Mouse (Mus musculus) forebrain, embryonic 14.5 days (tissue): Measurements from ENCODE around the gene Zbtb48. TPM values are rescaled to one million over a fixed set of nuclear protein-coding genes. Genes with fewer than 3 reads are reported as not detected.

ENCODE experiments used
- ATAC-seq: fragments of 200-750 bp; cut with Nextera tagmentation; 2 replicates; pipeline ENCODE4 v1.8.0; 2017; ENCODE audit warnings: mild to moderate bottlenecking, moderate library complexity
- DNase-seq: peaks from one replicate; pipeline ENCODE4 v3.0.0-alpha.2; 2015; ENCODE audit warnings: low spot score
- H3K27ac ChIP-seq: fragments of 300-500 bp; sonication (generic); 2 replicates; pipeline ENCODE4 v1.5.1; 2014; ENCODE audit warnings: low read depth, mild to moderate bottlenecking, control low read depth, low read length, moderate library complexity
- H3K27me3 ChIP-seq: fragments of 300-500 bp; sonication (generic); replicated peaks from 2 replicates; pipeline ENCODE4 v1.6.1; 2014; ENCODE audit warnings: low read length, control low read depth, mixed read lengths; ENCODE audit not compliant: control insufficient read depth, insufficient read depth
- H3K36me3 ChIP-seq: fragments of 300-500 bp; sonication (generic); 2 replicates; pipeline ENCODE4 v1.6.1; 2014; ENCODE audit warnings: low read length, control low read depth; ENCODE audit not compliant: control insufficient read depth, insufficient read depth
- H3K4me1 ChIP-seq: fragments of 300-500 bp; sonication (generic); 2 replicates; pipeline ENCODE4 v1.6.1; 2014; ENCODE audit warnings: antibody characterized with exemption, low read length, control low read depth; ENCODE audit not compliant: control insufficient read depth, insufficient read depth
- H3K4me2 ChIP-seq: fragments of 300-500 bp; sonication (generic); 2 replicates; pipeline ENCODE4 v1.6.1; 2014; ENCODE audit warnings: mild to moderate bottlenecking, control low read depth, low read length
- H3K4me3 ChIP-seq: fragments of 300-500 bp; sonication (generic); 2 replicates; pipeline ENCODE4 v1.5.1; 2014; ENCODE audit warnings: low read depth, low read length, control low read depth
- H3K9ac ChIP-seq: fragments of 300-500 bp; sonication (generic); 2 replicates; pipeline ENCODE4 v1.6.1; 2014; ENCODE audit warnings: mild to moderate bottlenecking, low read length, control low read depth, moderate library complexity
- H3K9me3 ChIP-seq: fragments of 300-500 bp; sonication (generic); replicated peaks from 2 replicates; pipeline ENCODE4 v1.6.1; 2016; ENCODE audit warnings: low read length, control low read depth, mixed read lengths; ENCODE audit not compliant: control insufficient read depth
- WGBS: fragments of 180-500 bp; shearing (Covaris S2); extraction: QIAGEN DNeasy Blood & Tissue Kit; methylation state at CpG from one replicate; pipeline ENCODE4 v1.1.7; 2014; 5-methylcytosine and 5-hydroxymethylcytosine counted together
- polyA plus RNA-seq: library from polyadenylated mRNA; unstranded; fragments of >200 nt; fragmentation: Nextera tagmentation; extraction: Ambion mirVana; gene quantifications from 2 replicates; pipeline ENCODE4 v1.2.1, GENCODE M21; 2014

Zbtb48 gene
- polyA plus RNA-seq, 1 experiment from 2014 or later = 17.2 TPM

DNA sequence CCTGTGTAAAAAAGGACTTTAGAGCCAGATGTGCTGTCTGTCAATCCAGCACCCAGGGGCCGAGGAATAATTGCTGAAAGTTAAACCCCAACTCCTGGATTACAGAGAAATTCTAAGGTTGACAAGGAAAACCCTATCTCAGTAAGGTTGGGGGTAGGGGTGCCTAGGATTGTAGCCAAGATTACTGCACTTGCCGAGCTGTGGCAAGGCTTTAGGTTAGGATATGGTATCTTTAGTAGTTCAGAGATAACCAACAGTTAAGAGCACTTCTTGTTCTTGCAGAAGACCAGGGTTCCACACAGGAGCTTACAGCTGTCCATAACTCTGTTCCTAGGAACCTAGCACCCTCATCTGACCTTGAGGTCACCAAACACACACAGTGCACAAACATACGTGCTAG is 29.8 kb downstream of the Zbtb48 start:
- DNase-seq = no peak
- Histone ChIP-seq H3K4me2 (no peak overlapping the region), H3K9ac (no peak overlapping the region), H3K4me3 (peak overlapping the region; percentile 97; the same call in 1 of the 2 replicates), H3K9me3 (no peaks in the 10 kb centered on the region), H3K4me1 (peaks cover 11% of the 10 kb centered on the region), H3K27ac (no peak overlapping the region), H3K36me3 (no peaks in the 10 kb centered on the region), H3K27me3 (no peaks in the 10 kb centered on the region)
- no peak for ATAC-seq
- 76% methylated on average over 3 of the region's 3 CpGs for WGBS

DNA sequence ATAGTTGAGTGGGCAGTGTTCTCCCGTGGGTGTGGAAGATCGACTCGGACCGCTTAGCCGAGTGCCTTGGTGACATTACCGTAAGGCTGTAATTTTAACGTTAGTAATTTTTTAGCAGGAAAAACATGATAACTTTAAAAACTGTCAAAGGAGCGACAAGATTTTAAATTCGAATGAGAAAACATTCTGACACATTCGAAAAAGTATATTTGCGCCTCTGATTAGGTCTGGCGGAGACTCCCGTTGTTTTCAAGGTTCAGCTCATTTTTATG is 30.6 kb downstream of the Zbtb48 start:
- 5% methylated on average over 13 of the region's 13 CpGs for WGBS
- H3K9me3 ChIP-seq = no peaks in the 10 kb centered on the region
- 0 out of 2 replicates have a peak overlapping the region, but pooled peaks have one; percentile 86 for H3K27ac ChIP-seq
- H3K4me3 ChIP-seq = peak overlapping the region; percentile 97
- peak overlapping the region; percentile 73 for H3K4me2 ChIP-seq
- H3K27me3 ChIP-seq = no peaks in the 10 kb centered on the region
- H3K36me3 ChIP-seq = peaks cover 8% of the 10 kb centered on the region
- no peak for DNase-seq
- peaks cover 11% of the 10 kb centered on the region for H3K4me1 ChIP-seq
- no peak for ATAC-seq
- H3K9ac ChIP-seq = peak overlapping the region; percentile 76

DNA sequence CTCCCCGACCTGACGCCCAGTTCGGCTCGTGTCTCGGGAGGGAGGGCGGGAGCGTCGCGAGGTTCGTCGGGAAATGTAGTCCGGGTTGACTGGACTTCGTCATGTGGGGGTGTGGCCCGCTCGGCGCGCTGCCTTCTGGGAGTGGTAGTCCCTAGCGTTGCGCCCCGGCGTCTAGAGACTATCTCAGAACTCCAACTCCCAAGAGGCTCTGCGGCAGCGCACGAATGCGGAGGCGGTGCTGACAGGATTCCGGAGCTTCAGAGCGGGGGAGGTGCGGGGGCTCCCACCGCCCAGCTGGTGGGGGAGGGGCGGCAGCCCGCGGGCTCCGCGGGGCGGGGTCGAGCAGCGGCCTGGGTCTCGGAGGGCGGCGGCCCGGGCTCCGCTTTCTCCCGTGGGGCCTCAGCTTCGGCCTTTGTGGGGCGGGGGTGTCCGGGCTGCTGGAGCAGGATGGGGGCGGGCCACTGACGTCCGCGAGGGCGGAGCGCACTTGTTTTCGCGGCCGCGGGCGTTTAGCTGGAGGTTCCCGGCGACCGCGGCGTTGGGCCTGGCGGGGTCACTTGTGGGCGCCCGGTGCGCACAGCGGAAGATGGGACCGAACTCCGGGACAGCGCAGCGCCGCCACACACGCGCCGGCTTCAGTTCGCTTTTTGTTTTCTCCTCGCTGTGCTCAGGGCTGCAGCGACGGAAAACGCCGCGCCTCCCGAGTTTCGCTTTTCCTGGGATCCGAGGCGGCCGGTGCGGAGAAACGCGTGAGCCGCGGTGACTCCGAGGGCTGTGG is 31.1 kb downstream of the Zbtb48 start, which contains the start of gene Phf13:
Gene Phf13 (minus strand): TSS at position 86 of the 778 bp plus-strand sequence.
- peak within 1 kb of the TSS; percentile 86 for H3K27ac ChIP-seq
- ATAC-seq = peak; percentile 98

DNA sequence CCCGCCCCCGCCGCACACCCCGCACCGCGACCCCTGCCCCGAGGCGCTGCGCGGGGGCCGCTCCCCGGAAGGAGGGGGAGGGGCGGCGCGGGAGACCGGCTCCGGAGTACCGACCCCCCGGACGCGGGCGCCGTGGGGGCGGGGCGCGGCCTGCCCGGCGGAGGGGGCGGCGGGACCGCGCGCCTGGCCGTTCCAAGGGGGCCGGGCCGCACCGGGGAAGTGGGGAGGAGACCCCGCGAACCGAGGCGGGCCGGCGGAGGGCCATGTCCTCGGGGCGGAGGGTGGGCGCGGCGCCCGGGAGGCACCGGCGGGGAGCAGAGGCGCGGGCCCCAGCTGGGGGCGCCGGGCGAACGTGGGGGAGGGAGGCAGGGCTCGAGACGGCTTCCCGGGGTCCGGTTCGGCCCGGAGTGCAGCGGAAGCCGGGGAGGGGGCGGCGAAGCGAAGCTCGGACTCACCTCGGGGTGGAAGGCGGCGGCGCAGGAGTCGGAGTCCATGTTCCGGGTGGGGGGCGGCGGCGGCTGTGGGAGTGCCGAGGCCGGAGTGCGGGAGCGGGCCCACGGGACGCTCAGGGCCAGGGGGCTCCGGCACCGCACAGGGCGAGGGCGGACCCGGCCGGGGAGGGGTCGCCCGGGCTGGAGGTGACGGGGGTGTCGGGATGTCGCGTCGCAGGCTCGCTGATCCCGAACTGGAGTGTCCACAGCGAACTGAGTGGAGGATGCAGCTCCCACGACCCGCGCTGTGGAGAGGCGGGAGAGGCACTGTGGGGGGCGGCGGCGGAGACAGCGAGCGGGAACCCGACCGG is 31.9 kb downstream of the Zbtb48 start:
- Histone ChIP-seq H3K4me1 (peaks cover 11% of the 10 kb centered on the region), H3K4me2 (peak overlapping the region; percentile 86), H3K4me3 (peak overlapping the region; percentile 97), H3K9me3 (no peaks in the 10 kb centered on the region), H3K9ac (peak overlapping the region; percentile 89), H3K27ac (peak overlapping the region; percentile 14; the same call in 1 of the 2 replicates), H3K27me3 (no peaks in the 10 kb centered on the region), H3K36me3 (peaks cover 21% of the 10 kb centered on the region)
- DNase-seq (peak; percentile 16), ATAC-seq (no peak; the same call in 1 of the 2 replicates)
- 1% methylated on average over 74 of the region's 111 CpGs for WGBS

More for the DNA sequence above, 31.1 kb downstream of the Zbtb48 start, which contains the start of gene Phf13:
- DNase-seq = peak; percentile 100
- WGBS = under 1% methylated on average over 90 of the region's 94 CpGs
- H3K9me3 ChIP-seq = no peaks in the 10 kb centered on the region
- peak within 1 kb of the TSS; percentile 89 for H3K9ac ChIP-seq
- H3K4me1 ChIP-seq = peaks cover 11% of the 10 kb centered on the region
- H3K27me3 ChIP-seq = no peaks in the 10 kb centered on the region
- H3K4me3 ChIP-seq = peak within 1 kb of the TSS; percentile 97
- H3K4me2 ChIP-seq = peak within 1 kb of the TSS; percentile 86
- peaks cover 13% of the 10 kb centered on the region for H3K36me3 ChIP-seq

DNA sequence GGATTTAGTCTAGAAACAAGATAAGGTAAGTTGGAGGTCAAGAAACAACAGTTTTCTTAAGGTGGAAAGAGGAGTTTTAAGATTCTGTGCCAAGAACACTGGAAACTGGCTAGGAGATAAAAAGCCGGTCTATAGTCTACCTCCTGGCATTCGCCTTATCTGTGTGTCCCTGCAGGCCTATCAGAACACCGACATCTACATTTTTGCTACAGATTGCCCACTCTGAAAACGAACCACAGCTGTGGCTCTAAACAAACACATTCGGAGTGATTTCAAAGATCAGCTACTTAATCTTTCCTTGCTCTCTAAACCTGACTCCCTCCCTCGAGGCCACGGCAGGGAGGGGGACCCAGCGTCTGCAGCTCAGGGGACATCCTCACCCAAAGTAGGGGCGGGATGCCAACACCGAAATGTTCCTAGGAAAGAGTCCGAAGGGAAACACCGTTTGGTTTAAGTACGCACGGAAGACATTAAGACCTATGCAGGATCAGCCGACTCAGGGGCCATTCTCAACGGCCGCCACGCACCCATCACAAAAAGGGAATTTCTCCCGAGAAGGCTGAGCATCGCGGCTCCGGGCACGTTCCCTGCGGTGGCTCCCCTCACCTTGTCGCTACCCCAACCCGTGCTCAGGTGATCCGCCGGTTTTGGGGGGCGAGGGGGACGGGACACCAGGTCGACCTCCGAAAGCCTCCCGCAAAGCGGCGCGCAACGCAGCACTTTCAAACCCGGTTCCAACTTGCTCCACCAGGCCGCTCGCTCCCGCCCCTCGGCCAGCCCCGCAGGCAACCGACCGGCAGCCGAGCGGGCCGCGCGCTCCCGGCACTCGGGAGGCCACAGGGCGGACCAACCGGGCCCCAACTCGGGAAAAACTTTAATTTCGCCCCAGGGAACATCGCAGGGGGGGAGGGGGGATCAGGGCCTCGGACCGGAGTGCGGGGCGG is 33.0 kb downstream of the Zbtb48 start:
- Histone ChIP-seq H3K4me2 (peak overlapping the region; percentile 86), H3K27ac (peak overlapping the region; percentile 14; the same call in 1 of the 2 replicates), H3K9me3 (no peaks in the 10 kb centered on the region), H3K4me3 (peak overlapping the region; percentile 97), H3K36me3 (peaks cover 29% of the 10 kb centered on the region), H3K9ac (peak overlapping the region; percentile 89), H3K27me3 (no peaks in the 10 kb centered on the region), H3K4me1 (peaks cover 11% of the 10 kb centered on the region)
- ATAC-seq (no peak), DNase-seq (peak; percentile 34)
- WGBS = 2% methylated on average over 55 of the region's 61 CpGs

DNA sequence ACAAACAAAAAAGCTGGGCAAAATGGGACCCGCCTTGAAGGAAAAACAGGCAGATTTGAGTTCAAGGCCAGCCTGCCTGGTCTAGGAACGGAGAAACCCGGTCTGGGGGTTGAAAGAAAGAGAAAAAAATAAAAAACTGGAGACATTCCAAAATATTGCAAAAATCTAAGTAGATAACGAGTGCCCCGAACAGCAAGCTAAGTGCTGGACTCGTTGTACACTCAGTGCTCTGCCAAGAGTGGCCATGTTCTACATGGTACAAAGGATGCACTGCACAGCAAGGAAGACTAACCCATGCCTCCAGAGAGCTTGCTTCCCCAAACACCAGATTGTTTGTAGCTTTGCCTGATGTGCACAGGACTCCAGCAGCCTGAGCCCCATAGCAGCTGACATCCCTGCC is 34.4 kb downstream of the Zbtb48 start:
- 77% methylated on average over 6 of the region's 6 CpGs for WGBS
- H3K27me3 ChIP-seq = no peaks in the 10 kb centered on the region
- H3K9me3 ChIP-seq = no peaks in the 10 kb centered on the region
- peaks cover 29% of the 10 kb centered on the region for H3K36me3 ChIP-seq
- DNase-seq (no peak), ATAC-seq (no peak)
- H3K9ac ChIP-seq = no peak overlapping the region
- no peak overlapping the region for H3K27ac ChIP-seq
- peaks cover 11% of the 10 kb centered on the region for H3K4me1 ChIP-seq
- no peak overlapping the region for H3K4me3 ChIP-seq
- no peak overlapping the region for H3K4me2 ChIP-seq

DNA sequence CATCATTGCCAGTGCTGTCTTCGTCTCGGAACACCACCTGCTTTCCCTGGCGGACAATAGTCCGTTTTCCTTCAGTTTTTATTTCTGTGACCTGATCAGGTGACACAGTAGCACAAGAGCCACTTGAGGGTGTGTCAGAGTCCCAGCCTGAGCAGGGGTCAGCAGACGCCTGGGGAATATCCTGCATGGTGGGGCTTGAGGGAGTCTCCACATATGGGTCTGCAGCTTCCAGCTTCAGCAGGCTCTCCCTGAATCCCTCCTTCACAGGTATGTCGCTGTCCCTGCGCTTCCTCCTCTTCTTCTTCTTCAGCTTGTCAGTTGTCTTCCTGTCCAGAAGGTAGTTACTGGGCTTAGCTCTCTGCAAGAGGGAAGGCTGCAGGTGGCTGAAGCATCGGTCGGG is 35.4 kb downstream of the Zbtb48 start:
- no peak overlapping the region for H3K4me3 ChIP-seq
- H3K9ac ChIP-seq = no peak overlapping the region
- no peak for DNase-seq
- ATAC-seq = no peak
- H3K27ac ChIP-seq = no peak overlapping the region
- no peaks in the 10 kb centered on the region for H3K9me3 ChIP-seq
- WGBS = 93% methylated on average over 9 of the region's 9 CpGs
- H3K36me3 ChIP-seq = peaks cover 29% of the 10 kb centered on the region
- H3K4me1 ChIP-seq = peaks cover 6% of the 10 kb centered on the region
- H3K27me3 ChIP-seq = no peaks in the 10 kb centered on the region
- no peak overlapping the region for H3K4me2 ChIP-seq

DNA sequence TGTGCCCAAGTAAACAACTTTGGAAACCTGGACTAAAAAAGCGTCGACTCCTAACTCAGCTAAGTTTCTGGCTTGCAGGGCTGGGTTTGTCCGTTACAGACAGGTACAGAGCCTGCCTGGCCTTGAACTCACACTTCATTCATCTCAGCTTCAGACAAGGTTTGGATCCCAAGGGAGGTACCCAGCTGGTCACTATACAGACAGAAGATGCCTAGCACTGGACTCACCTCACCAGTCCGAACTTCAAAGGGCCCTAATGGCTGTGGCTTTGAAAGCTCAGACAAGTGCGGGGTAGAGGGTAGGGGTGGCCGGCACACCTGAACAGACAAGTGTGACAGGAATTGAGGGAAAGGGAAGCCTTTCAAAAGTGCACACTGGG is 38.4 kb downstream of the Zbtb48 start:
- H3K9ac ChIP-seq = peak overlapping the region; percentile 96; the same call in 1 of the 2 replicates
- peak overlapping the region; percentile 77 for H3K4me3 ChIP-seq
- peaks cover 34% of the 10 kb centered on the region for H3K36me3 ChIP-seq
- peaks cover 1% of the 10 kb centered on the region; the same call in 1 of the 2 replicates for H3K4me1 ChIP-seq
- no peak overlapping the region for H3K27ac ChIP-seq
- WGBS = 26% methylated on average over 6 of the region's 6 CpGs
- peak; percentile 14; the same call in 1 of the 2 replicates for ATAC-seq
- H3K9me3 ChIP-seq = no peaks in the 10 kb centered on the region
- DNase-seq = no peak
- H3K27me3 ChIP-seq = no peaks in the 10 kb centered on the region
- peak overlapping the region; percentile 63 for H3K4me2 ChIP-seq
